Mouse (Mus musculus) megakaryocyte, embryonic 14.5 days (primary cell): ENCODE measurements around the gene Igfbp4.

Source experiments
- FLI1 ChIP-seq: IDR thresholded peaks from 2 replicates; pipeline ENCODE4 v1.6.1; 2012; ENCODE audit warnings: low read length, inconsistent platforms, mixed read lengths
- GATA1 ChIP-seq: IDR thresholded peaks from 3 replicates; pipeline ENCODE4 v1.6.1; 2012; ENCODE audit warnings: mixed read lengths, low read length, inconsistent platforms, borderline replicate concordance

GRCm38 (mm10) chr11:99067591-99067990, 26.5 kb downstream of the Igfbp4 start:
- TF ChIP-seq GATA1 (no peak), FLI1 (no peak)
